9 mouse cellular contexts compared by ENCODE assay signal in genomic region chr3:126299257-126299656, GRCm38 (mm10).
"Had no signal": no experiment of that assay in that cellular context is flagged by ENCODE, and none has a peak within 500 bp of the region (broad histone marks: within the 10 kb centered on the region; RNA-seq: fewer than 3 reads in every experiment).

No protein-coding gene starts in this region.

- H3K4me3 ChIP-seq: layer of hippocampus, adult 2 months; limb, embryonic 12.5 days; liver, embryonic 13.5 days; lung, embryonic 15.5 days had no signal

- H3K9me3 ChIP-seq: limb, embryonic 12.5 days; liver, embryonic 13.5 days; lung, embryonic 15.5 days had no signal

- H3K9ac ChIP-seq: limb, embryonic 12.5 days; liver, embryonic 13.5 days; liver, postnatal 0 days; lung, embryonic 15.5 days had no signal

- H3K27me3 ChIP-seq: limb, embryonic 12.5 days; liver, embryonic 13.5 days; lung, embryonic 15.5 days had no signal

- H3K4me2 ChIP-seq: limb, embryonic 12.5 days; liver, embryonic 13.5 days; lung, embryonic 15.5 days had no signal

- H3K36me3 ChIP-seq: limb, embryonic 12.5 days; liver, embryonic 13.5 days; lung, embryonic 15.5 days had no signal

- H3K27ac ChIP-seq: kidney, postnatal 0 days; layer of hippocampus, adult 2 months; limb, embryonic 12.5 days; liver, embryonic 13.5 days; lung, embryonic 15.5 days had no signal

- ATAC-seq: liver, postnatal 0 days had no signal

- H3K4me1 ChIP-seq: limb, embryonic 12.5 days; liver, embryonic 13.5 days; lung, embryonic 15.5 days had no signal

- DNase-seq: liver; liver, embryonic 13.5 days; liver, postnatal 0 days; right cerebral cortex, postnatal 25 days; thymus, postnatal 4 days had no signal
